Mouse (Mus musculus): ENCODE measurements around the gene Tcte1.

Tcte1 gene

GRCm38 (mm10) chr17:45548541-45549512 is 25.6 kb downstream of the Tcte1 start:
- no peak for DNase-seq

- DNase-seq, result no peak
Measured at GRCm38 (mm10) chr17:45549617-45550181, 26.5 kb downstream of the Tcte1 start, which contains the start of gene Tmem151b. Tmem151b (minus strand) TSS chr17:45549677.

- no peak for DNase-seq
Measured at GRCm38 (mm10) chr17:45550253-45550652, 27.0 kb downstream of the Tcte1 start.

GRCm38 (mm10) chr17:45551249-45551796 is 28.1 kb downstream of the Tcte1 start:
- DNase-seq, result no peak

- peak; percentile 76 for DNase-seq
Measured at GRCm38 (mm10) chr17:45551816-45552451, 28.7 kb downstream of the Tcte1 start.

- DNase-seq, result no peak
Measured at GRCm38 (mm10) chr17:45553065-45553464, 29.8 kb downstream of the Tcte1 start.

- DNase-seq, result no peak
Measured at GRCm38 (mm10) chr17:45554420-45554819, 31.2 kb downstream of the Tcte1 start.

- DNase-seq, result peak; percentile 92
Measured at GRCm38 (mm10) chr17:45555452-45556106, 32.3 kb downstream of the Tcte1 start, which contains the start of gene Nfkbie. Nfkbie (plus strand) TSS chr17:45555703.

- DNase-seq, result no peak
Measured at GRCm38 (mm10) chr17:45556107-45556489, 32.9 kb downstream of the Tcte1 start.

GRCm38 (mm10) chr17:45556514-45557245 is 33.4 kb downstream of the Tcte1 start:
- DNase-seq, result no peak

GRCm38 (mm10) chr17:45557246-45557824 is 34.1 kb downstream of the Tcte1 start:
- no peak for DNase-seq

GRCm38 (mm10) chr17:45557998-45558862 is 35.0 kb downstream of the Tcte1 start:
- no peak for DNase-seq

- DNase-seq, result no peak
Measured at GRCm38 (mm10) chr17:45559732-45560525, 36.7 kb downstream of the Tcte1 start.

- no peak for DNase-seq
Measured at GRCm38 (mm10) chr17:45563216-45563615, 40.0 kb downstream of the Tcte1 start.

- peak; percentile 91 for DNase-seq
Measured at GRCm38 (mm10) chr17:45563655-45564530, 40.7 kb downstream of the Tcte1 start, which contains the start of gene Slc35b2. Slc35b2 (plus strand) TSS chr17:45563874.

GRCm38 (mm10) chr17:45564531-45565084 is 41.4 kb downstream of the Tcte1 start:
- DNase-seq, result no peak

- no peak for DNase-seq
Measured at GRCm38 (mm10) chr17:45565103-45565502, 41.9 kb downstream of the Tcte1 start.

- no peak for DNase-seq
Measured at GRCm38 (mm10) chr17:45566031-45566359, 42.8 kb downstream of the Tcte1 start.
